In genomic region chr16:22545799-22546198, GRCm38 (mm10) we compare ENCODE assay signal across 9 mouse cellular contexts.
A peak's percentile ranks its signal among the peaks of the same experiment; 100 is the strongest.
DNase-seq lines count a peak whose midpoint lies in the region; ATAC-seq and TF ChIP-seq lines count a peak whose summit lies in the region.
"Had no signal": no experiment of that assay in that cellular context is flagged by ENCODE, and none has a peak within 500 bp of the region (broad histone marks: within the 10 kb centered on the region; RNA-seq: fewer than 3 reads in every experiment).

No protein-coding gene starts in this region.

- in situ Hi-C loops in ES-E14 (cut with MboI; ENCODE audit: low sequenced_read_pairs in 2 of 2, unreplicated experiment in 2 of 2), result no loop called here

- no peaks in the 10 kb centered on the region for H3K9me3 ChIP-seq in ES-E14 (ENCODE audit: control insufficient read depth, insufficient read depth, low read depth, low read length)
- H3K9me3 ChIP-seq in midbrain, embryonic 13.5 days, result no peaks in the 10 kb centered on the region

- no peak overlapping the region for H3K4me2 ChIP-seq in midbrain, embryonic 13.5 days (replicated peaks)

- intact Hi-C loops in gastrocnemius, adult 2 months (cut with DNase I), result loop anchor here (5.0 to 10.0 kb wide), 3 partner anchors 103 to 441 kb away; no protein-coding TSS in a partner anchor
- intact Hi-C loops in gastrocnemius, postnatal 14 days (cut with DNase I; ENCODE audit: low total_unique reads), result loop anchor here (5.0 kb wide), 2 partner anchors 103 to 233 kb away; no protein-coding TSS in a partner anchor
- intact Hi-C loops in left cerebral cortex, postnatal 25 days (cut with DNase I), result loop anchor here (2.0 kb wide), 1 partner anchor 55 kb away; no protein-coding TSS in a partner anchor
- intact Hi-C loops in left cerebral cortex, postnatal 4 days (cut with DNase I), result loop anchor here (5.0 kb wide), 1 partner anchor 108 kb away; the partner anchor contains the start of gene Etv5

- H3K27me3 ChIP-seq in midbrain, embryonic 13.5 days, result peaks cover 19% of the 10 kb centered on the region
- H3K27me3 ChIP-seq in cerebellum, adult 2 months (ENCODE audit: control insufficient read depth, insufficient read depth, low read length), result no peaks in the 10 kb centered on the region

- H3K4me1 ChIP-seq in ES-E14 (ENCODE audit: control insufficient read depth in 2 of 2, insufficient read depth in 2 of 2, low read length in 2 of 2, poor library complexity in 1 of 2), result peaks cover 8 to 25% of the 10 kb centered on the region in 2 experiments
- H3K4me1 ChIP-seq in midbrain, embryonic 13.5 days (replicated peaks), result peaks cover 20% of the 10 kb centered on the region
- peaks cover 19% of the 10 kb centered on the region for H3K4me1 ChIP-seq in cerebellum, adult 2 months (ENCODE audit: control insufficient read depth, insufficient read depth, low read length)

- TF ChIP-seq POLR2A in cerebellum, adult 2 months (IDR thresholded peaks at IDR 0.05; ENCODE audit: borderline replicate concordance, insufficient read depth, low read length), result no peak

- H3K9ac ChIP-seq in ES-E14 (ENCODE audit: insufficient read depth, low read depth, low read length, poor library complexity, severe bottlenecking), result peak overlapping the region; percentile 47; the same call in 1 of the 2 replicates
- no peak overlapping the region for H3K9ac ChIP-seq in midbrain, embryonic 13.5 days (replicated peaks)

- TF ChIP-seq CTCF in gastrocnemius, adult 2 months (IDR thresholded peaks at IDR 0.05), result no peak
- no peak for TF ChIP-seq CTCF in cerebellum, adult 2 months (IDR thresholded peaks at IDR 0.05; ENCODE audit: borderline replicate concordance, insufficient read depth, low read depth, low read length)

- 78% methylated on average over 8 of the region's 8 CpGs for WGBS in midbrain, embryonic 13.5 days
- WGBS in cerebellum, adult 2 months, result 75% methylated on average over 8 of the region's 8 CpGs

- no peaks in the 10 kb centered on the region for H3K36me3 ChIP-seq in ES-E14 (ENCODE audit: control insufficient read depth, insufficient read depth, low read length, poor library complexity, severe bottlenecking)
- H3K36me3 ChIP-seq in midbrain, embryonic 13.5 days, result no peaks in the 10 kb centered on the region

- H3K27ac ChIP-seq in gastrocnemius, adult 2 months, result peak overlapping the region; percentile 63
- peak overlapping the region; percentile 67 for H3K27ac ChIP-seq in ES-E14 (ENCODE audit: insufficient read depth, low read depth, low read length, poor library complexity, severe bottlenecking)
- 0 out of 2 replicates have a peak overlapping the region, but pooled peaks have one; percentile 22 for H3K27ac ChIP-seq in midbrain, embryonic 13.5 days
- no peak overlapping the region for H3K27ac ChIP-seq in cerebellum, adult 2 months (ENCODE audit: insufficient read depth, low read length)

- H3K4me3 ChIP-seq in gastrocnemius, adult 2 months, result no peak overlapping the region; the same call in 1 of the 2 replicates
- H3K4me3 ChIP-seq in ES-E14 (ENCODE audit: insufficient read depth in 1 of 2, low read depth in 1 of 2, low read length in 2 of 2, poor library complexity in 1 of 2, severe bottlenecking in 1 of 2), result no peak overlapping the region
- H3K4me3 ChIP-seq in midbrain, embryonic 13.5 days (replicated peaks), result no peak overlapping the region
- H3K4me3 ChIP-seq in cerebellum, adult 2 months (replicated peaks; ENCODE audit: insufficient read depth, low read depth, low read length), result no peak overlapping the region

- no peak for DNase-seq in gastrocnemius, adult 2 months
- no peak for DNase-seq in gastrocnemius, postnatal 14 days
- DNase-seq in left cerebral cortex, postnatal 25 days (ENCODE audit: low spot score in 2 of 2), result peak; percentile 45 to 56
- no peak for DNase-seq in left cerebral cortex, postnatal 4 days
- DNase-seq in ES-E14 (ENCODE audit: low read depth, low spot score), result no peak
- DNase-seq in kidney, postnatal 10 days, result no peak
- no peak for DNase-seq in cerebellum, adult 2 months
- DNase-seq: lung, adult 2 months had no signal

- ATAC-seq in midbrain, embryonic 13.5 days, result no peak

TF ChIP-seq in ES-E14, 5 proteins besides CTCF, POLR2A, EP300 and RAD21:
- TF ChIP-seq HCFC1 (IDR thresholded peaks at IDR 0.05; ENCODE audit: borderline replicate concordance, insufficient read depth, low read length), result no peak
- TF ChIP-seq ZNF384 (IDR thresholded peaks at IDR 0.05; ENCODE audit: low read depth, low read length), result no peak
- TF ChIP-seq CHD2 (IDR thresholded peaks at IDR 0.05; ENCODE audit: low read depth, low read length), result no peak
- TF ChIP-seq MAFK (IDR thresholded peaks at IDR 0.05; ENCODE audit: insufficient read depth, low read depth, low read length), result no peak
- no peak for TF ChIP-seq ZC3H11A (IDR thresholded peaks at IDR 0.05; ENCODE audit: borderline replicate concordance, low read depth, low read length)

Comparison
In these comparisons a context has a peak if more than half of its experiments do, and no peak if none do; other contexts are left out.
1. DNase-seq: peak in left cerebral cortex, postnatal 25 days (2 of 2); none in gastrocnemius, adult 2 months (single experiment), gastrocnemius, postnatal 14 days (single experiment), left cerebral cortex, postnatal 4 days (single experiment), ES-E14 (single experiment), kidney, postnatal 10 days (single experiment) and cerebellum, adult 2 months (0 of 2).